Mouse (Mus musculus): Measurements from ENCODE around the gene Dlgap1. TPM values are rescaled to one million over a fixed set of nuclear protein-coding genes. Genes with fewer than 3 reads are reported as not detected.
A peak's percentile ranks its signal among the peaks of the same experiment; 100 is the strongest.

Dlgap1 gene
- polyA plus RNA-seq, 2 experiments = 4.6 to 4.7 TPM

DNA sequence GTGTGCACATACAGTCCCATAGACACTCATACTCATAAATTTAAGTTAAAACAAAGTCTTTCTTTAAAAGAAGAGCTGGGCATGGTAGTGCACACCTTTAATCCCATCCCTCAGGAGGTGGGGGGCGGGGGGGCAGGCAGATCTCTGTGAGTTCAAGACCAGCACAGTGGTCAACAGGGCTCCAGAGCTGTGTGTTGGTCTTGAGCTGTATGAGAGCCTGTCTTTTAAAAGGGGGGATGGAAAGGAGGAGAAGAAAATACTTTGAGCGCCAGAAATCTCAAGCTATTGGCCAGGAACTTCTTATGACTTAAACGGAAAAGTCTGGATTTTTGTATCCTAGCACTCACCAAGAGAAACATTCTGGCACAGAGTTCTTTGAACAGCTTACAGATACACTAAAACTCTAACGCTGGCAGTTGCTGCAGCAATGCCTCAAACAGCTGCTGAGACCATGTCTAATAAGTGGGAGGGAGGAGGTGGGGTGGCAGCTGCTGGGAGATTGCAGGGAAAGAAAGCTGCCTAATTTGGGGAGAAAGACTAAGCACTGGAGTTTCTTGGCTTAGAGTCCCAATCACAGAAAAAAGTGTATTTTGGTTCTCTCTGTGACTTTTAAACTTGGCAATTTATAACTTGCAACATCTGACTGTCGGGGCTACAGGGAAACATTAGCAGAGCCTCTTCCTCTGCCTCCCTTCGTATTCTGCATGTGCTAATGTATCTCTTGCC is 660.9 kb downstream of the Dlgap1 start:
- ATAC-seq (ENCODE audit: low FRiP score, low read depth) = peak; percentile 87
- no peak for TF ChIP-seq POLR2A (IDR thresholded peaks at IDR 0.05; ENCODE audit: borderline replicate concordance, extremely low read depth, insufficient read depth, insufficient read length)
- Histone ChIP-seq H3K4me3 (replicated peaks; ENCODE audit: low read length) (no peak overlapping the region), H3K36me3 (ENCODE audit: control insufficient read depth, insufficient read depth, low read length) (no peaks in the 10 kb centered on the region), H3K4me1 (ENCODE audit: control insufficient read depth, insufficient read depth, low read length) (peaks cover 6% of the 10 kb centered on the region; the same call in 1 of the 2 replicates), H3K9me3 (ENCODE audit: control insufficient read depth, low read length) (no peaks in the 10 kb centered on the region), H3K27me3 (ENCODE audit: control insufficient read depth, insufficient read depth, low read length) (no peaks in the 10 kb centered on the region), H3K9ac (ENCODE audit: low read depth, low read length, severe bottlenecking) (no peak overlapping the region), H3K4me2 (replicated peaks; ENCODE audit: low read depth, low read length, severe bottlenecking) (no peak overlapping the region), H3K27ac (replicated peaks; ENCODE audit: low read depth, low read length) (peak overlapping the region; percentile 69)
- 37% methylated on average over 6 of the region's 6 CpGs for WGBS
- DNase-seq (ENCODE audit: low spot score) = peak; percentile 91

DNA sequence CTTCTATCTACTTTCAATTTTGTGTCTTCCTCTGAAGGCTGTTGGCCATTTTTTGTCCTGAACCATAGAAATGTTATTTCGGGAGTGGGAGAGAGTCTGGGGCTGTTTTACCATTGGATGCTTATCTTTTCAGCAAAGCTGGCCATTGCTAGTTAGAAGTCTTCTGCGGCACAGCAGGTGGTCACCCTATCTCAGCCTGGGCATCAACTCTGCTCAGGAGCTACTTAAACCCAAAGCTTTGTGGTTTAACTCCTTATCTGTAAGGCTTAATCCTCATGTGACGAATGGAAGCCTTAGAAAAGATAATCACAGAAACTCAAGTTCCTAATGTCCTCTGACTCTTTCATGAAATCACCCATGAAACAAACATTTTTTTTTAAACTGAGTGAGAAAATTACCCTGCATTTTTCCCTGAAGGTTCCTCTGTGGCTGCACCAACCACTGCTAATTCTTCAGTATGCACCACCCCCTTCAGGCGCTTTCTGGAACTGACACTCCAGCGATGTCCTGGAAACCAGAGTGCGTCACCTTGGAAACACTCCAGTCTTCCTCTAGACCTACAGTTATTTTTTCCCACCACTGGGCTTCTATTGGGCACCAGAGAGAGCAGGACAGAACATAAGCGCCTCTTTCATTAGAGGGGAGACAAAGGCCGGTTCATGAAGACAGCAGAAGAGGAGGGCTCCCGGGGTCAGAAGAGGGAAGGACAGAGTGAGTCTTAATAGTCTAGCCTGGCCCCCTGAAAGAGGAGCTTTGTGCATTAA is 664.5 kb downstream of the Dlgap1 start:
- H3K9ac ChIP-seq (ENCODE audit: low read depth, low read length, severe bottlenecking) = no peak overlapping the region
- H3K27me3 ChIP-seq (ENCODE audit: control insufficient read depth, insufficient read depth, low read length) = no peaks in the 10 kb centered on the region
- peaks cover 6% of the 10 kb centered on the region; the same call in 1 of the 2 replicates for H3K4me1 ChIP-seq (ENCODE audit: control insufficient read depth, insufficient read depth, low read length)
- peak; percentile 74 for ATAC-seq (ENCODE audit: low FRiP score, low read depth)
- WGBS = 28% methylated on average over 9 of the region's 9 CpGs
- no peaks in the 10 kb centered on the region for H3K36me3 ChIP-seq (ENCODE audit: control insufficient read depth, insufficient read depth, low read length)
- H3K4me3 ChIP-seq (replicated peaks; ENCODE audit: low read length) = no peak overlapping the region
- peak; percentile 92 for DNase-seq (ENCODE audit: low spot score)
- no peaks in the 10 kb centered on the region for H3K9me3 ChIP-seq (ENCODE audit: control insufficient read depth, low read length)
- H3K4me2 ChIP-seq (replicated peaks; ENCODE audit: low read depth, low read length, severe bottlenecking) = no peak overlapping the region; the same call in 1 of the 2 replicates
- H3K27ac ChIP-seq (replicated peaks; ENCODE audit: low read depth, low read length) = 0 out of 2 replicates have a peak overlapping the region, but pooled peaks have one; percentile 52
- TF ChIP-seq POLR2A (IDR thresholded peaks at IDR 0.05; ENCODE audit: borderline replicate concordance, extremely low read depth, insufficient read depth, insufficient read length) = no peak

DNA sequence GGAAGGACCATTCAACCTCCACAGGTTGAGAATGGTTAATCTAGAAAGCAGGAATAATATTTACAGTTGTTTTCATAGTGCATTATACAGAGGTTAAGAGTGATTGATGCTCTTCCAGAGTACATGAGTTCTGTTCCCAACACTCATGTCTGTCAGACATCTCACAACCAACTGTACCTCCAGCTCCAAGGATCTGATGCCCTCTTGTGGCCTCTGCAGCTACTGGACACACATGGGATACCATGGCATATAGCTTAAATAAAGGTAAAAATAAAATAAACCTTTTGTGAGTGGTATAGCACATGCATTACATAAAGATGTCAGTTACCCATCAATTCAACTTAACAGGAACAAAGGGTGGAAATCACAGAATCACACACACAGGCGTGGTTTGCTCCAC is 674.3 kb downstream of the Dlgap1 start:
- TF ChIP-seq POLR2A (IDR thresholded peaks at IDR 0.05; ENCODE audit: borderline replicate concordance, extremely low read depth, insufficient read depth, insufficient read length) = no peak
- 77% methylated on average over 1 of the region's 1 CpGs for WGBS
- Histone ChIP-seq H3K27me3 (ENCODE audit: control insufficient read depth, insufficient read depth, low read length) (no peaks in the 10 kb centered on the region), H3K36me3 (ENCODE audit: control insufficient read depth, insufficient read depth, low read length) (no peaks in the 10 kb centered on the region), H3K4me1 (ENCODE audit: control insufficient read depth, insufficient read depth, low read length) (no peaks in the 10 kb centered on the region), H3K27ac (replicated peaks; ENCODE audit: low read depth, low read length) (no peak overlapping the region), H3K4me3 (replicated peaks; ENCODE audit: low read length) (no peak overlapping the region), H3K9me3 (ENCODE audit: control insufficient read depth, low read length) (no peaks in the 10 kb centered on the region), H3K9ac (ENCODE audit: low read depth, low read length, severe bottlenecking) (no peak overlapping the region), H3K4me2 (replicated peaks; ENCODE audit: low read depth, low read length, severe bottlenecking) (no peak overlapping the region)
- ATAC-seq (ENCODE audit: low FRiP score, low read depth) (no peak), DNase-seq (ENCODE audit: low spot score) (no peak)

DNA sequence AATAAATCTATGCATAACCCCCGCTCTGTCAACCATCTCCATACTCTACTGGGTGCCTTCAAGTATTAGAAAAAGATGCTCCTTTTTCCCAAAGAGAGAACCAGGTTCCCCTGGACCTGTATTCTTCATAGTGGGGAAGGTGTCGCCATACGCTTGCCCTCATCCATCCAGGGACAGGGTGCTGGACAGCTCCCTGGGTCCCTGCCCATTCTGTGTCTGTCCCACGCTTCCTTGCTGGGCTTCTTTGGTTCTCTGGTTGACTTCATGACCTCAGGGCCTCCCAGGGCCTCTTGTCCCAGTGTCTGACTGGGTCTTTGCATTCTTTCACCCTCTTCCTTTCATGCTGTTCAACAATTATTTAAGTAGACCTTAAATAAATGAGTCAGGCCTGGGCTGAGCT is 677.8 kb downstream of the Dlgap1 start:
- no peak overlapping the region for H3K9ac ChIP-seq (ENCODE audit: low read depth, low read length, severe bottlenecking)
- no peaks in the 10 kb centered on the region for H3K36me3 ChIP-seq (ENCODE audit: control insufficient read depth, insufficient read depth, low read length)
- H3K27ac ChIP-seq (replicated peaks; ENCODE audit: low read depth, low read length) = no peak overlapping the region
- H3K4me2 ChIP-seq (replicated peaks; ENCODE audit: low read depth, low read length, severe bottlenecking) = no peak overlapping the region
- 43% methylated on average over 4 of the region's 4 CpGs for WGBS
- H3K4me1 ChIP-seq (ENCODE audit: control insufficient read depth, insufficient read depth, low read length) = no peaks in the 10 kb centered on the region
- 0 out of 2 replicates have a peak, but pooled peaks cover 8% of the 10 kb centered on the region for H3K9me3 ChIP-seq (ENCODE audit: control insufficient read depth, low read length)
- no peak for ATAC-seq (ENCODE audit: low FRiP score, low read depth)
- no peaks in the 10 kb centered on the region for H3K27me3 ChIP-seq (ENCODE audit: control insufficient read depth, insufficient read depth, low read length)
- no peak for TF ChIP-seq POLR2A (IDR thresholded peaks at IDR 0.05; ENCODE audit: borderline replicate concordance, extremely low read depth, insufficient read depth, insufficient read length)
- H3K4me3 ChIP-seq (replicated peaks; ENCODE audit: low read length) = no peak overlapping the region
- peak; percentile 39 for DNase-seq (ENCODE audit: low spot score)

DNA sequence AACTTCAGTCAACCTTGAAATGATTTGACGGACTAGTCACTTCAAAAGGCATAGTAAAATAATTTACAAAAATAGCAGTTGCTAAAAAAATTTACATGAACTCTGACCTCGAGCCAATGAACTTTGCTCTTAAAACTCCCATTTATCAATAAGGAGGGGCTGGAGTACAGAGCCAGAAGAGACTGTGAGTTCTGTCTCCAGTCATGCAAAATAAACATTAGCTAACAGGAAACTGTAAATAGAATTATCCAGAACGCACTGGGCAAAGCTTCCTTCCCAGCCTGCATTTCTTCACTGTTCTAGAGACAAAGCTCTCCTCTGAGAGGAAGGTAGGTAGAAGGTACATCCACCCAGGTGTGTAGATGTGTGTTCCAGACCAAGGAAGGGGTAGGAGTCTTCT is 692.5 kb downstream of the Dlgap1 start:
- H3K9ac ChIP-seq (ENCODE audit: low read depth, low read length, severe bottlenecking) = no peak overlapping the region
- no peak for ATAC-seq (ENCODE audit: low FRiP score, low read depth)
- H3K27me3 ChIP-seq (ENCODE audit: control insufficient read depth, insufficient read depth, low read length) = no peaks in the 10 kb centered on the region
- no peak overlapping the region for H3K27ac ChIP-seq (replicated peaks; ENCODE audit: low read depth, low read length)
- no peak overlapping the region for H3K4me2 ChIP-seq (replicated peaks; ENCODE audit: low read depth, low read length, severe bottlenecking)
- TF ChIP-seq POLR2A (IDR thresholded peaks at IDR 0.05; ENCODE audit: borderline replicate concordance, extremely low read depth, insufficient read depth, insufficient read length) = no peak
- 82% methylated on average over 3 of the region's 3 CpGs for WGBS
- no peak for DNase-seq (ENCODE audit: low spot score)
- H3K36me3 ChIP-seq (ENCODE audit: control insufficient read depth, insufficient read depth, low read length) = no peaks in the 10 kb centered on the region
- H3K4me3 ChIP-seq (replicated peaks; ENCODE audit: low read length) = no peak overlapping the region
- no peaks in the 10 kb centered on the region for H3K4me1 ChIP-seq (ENCODE audit: control insufficient read depth, insufficient read depth, low read length)
- H3K9me3 ChIP-seq (ENCODE audit: control insufficient read depth, low read length) = no peaks in the 10 kb centered on the region
